Mouse (Mus musculus): ENCODE results near the gene Pde10a. TPM values are rescaled to one million over a fixed set of nuclear protein-coding genes. Genes with fewer than 3 reads are reported as not detected.

Gene Pde10a
- 26.2 and 28.3 TPM in 2 replicates for polyA plus RNA-seq (2012; rRNA removed)

- H3K36me3 ChIP-seq (ENCODE audit: control insufficient read depth, insufficient read depth, low read length), result no peaks in the 10 kb centered on the region
- H3K4me1 ChIP-seq (ENCODE audit: control insufficient read depth, insufficient read depth, low read length), result peaks cover 7% of the 10 kb centered on the region
- no peak within 1 kb of the TSS for H3K27ac ChIP-seq (ENCODE audit: control insufficient read depth, insufficient read depth, low read depth, low read length)
- TF ChIP-seq CTCF (IDR thresholded peaks at IDR 0.05; ENCODE audit: control insufficient read depth, insufficient read depth, insufficient replicate concordance, low read depth, low read length), result no peak
- no peak for TF ChIP-seq POLR2A (IDR thresholded peaks at IDR 0.05; ENCODE audit: control insufficient read depth, low read depth, low read length)
- H3K4me3 ChIP-seq (ENCODE audit: control insufficient read depth, low read depth, low read length), result peak within 1 kb of the TSS; percentile 17
- no peaks in the 10 kb centered on the region for H3K27me3 ChIP-seq (ENCODE audit: control insufficient read depth, insufficient read depth, low read length)
These were observed at the start of gene Pde10a for GRCm38 (mm10) chr17:8525225-8525721. Gene Pde10a, plus strand, starts transcription at chr17:8525372.

- Histone ChIP-seq H3K4me3 (ENCODE audit: control insufficient read depth, low read depth, low read length) (no peak overlapping the region), H3K27ac (ENCODE audit: control insufficient read depth, insufficient read depth, low read depth, low read length) (no peak overlapping the region), H3K4me1 (ENCODE audit: control insufficient read depth, insufficient read depth, low read length) (no peaks in the 10 kb centered on the region), H3K27me3 (ENCODE audit: control insufficient read depth, insufficient read depth, low read length) (no peaks in the 10 kb centered on the region), H3K36me3 (ENCODE audit: control insufficient read depth, insufficient read depth, low read length) (no peaks in the 10 kb centered on the region)
- TF ChIP-seq CTCF (IDR thresholded peaks at IDR 0.05; ENCODE audit: control insufficient read depth, insufficient read depth, insufficient replicate concordance, low read depth, low read length), result no peak
These were observed 46.6 kb upstream of the Pde10a start for GRCm38 (mm10) chr17:8478554-8478953.

GRCm38 (mm10) chr17:8479493-8480128, 45.6 kb upstream of the Pde10a start:
- H3K36me3 ChIP-seq (ENCODE audit: control insufficient read depth, insufficient read depth, low read length), result no peaks in the 10 kb centered on the region
- no peaks in the 10 kb centered on the region for H3K4me1 ChIP-seq (ENCODE audit: control insufficient read depth, insufficient read depth, low read length)
- H3K27me3 ChIP-seq (ENCODE audit: control insufficient read depth, insufficient read depth, low read length), result no peaks in the 10 kb centered on the region
- H3K27ac ChIP-seq (ENCODE audit: control insufficient read depth, insufficient read depth, low read depth, low read length), result no peak overlapping the region
- no peak overlapping the region for H3K4me3 ChIP-seq (ENCODE audit: control insufficient read depth, low read depth, low read length)
- TF ChIP-seq CTCF (IDR thresholded peaks at IDR 0.05; ENCODE audit: control insufficient read depth, insufficient read depth, insufficient replicate concordance, low read depth, low read length) (no peak), POLR2A (IDR thresholded peaks at IDR 0.05; ENCODE audit: control insufficient read depth, low read depth, low read length) (no peak)

- Histone ChIP-seq H3K27ac (ENCODE audit: control insufficient read depth, insufficient read depth, low read depth, low read length) (no peak overlapping the region), H3K4me1 (ENCODE audit: control insufficient read depth, insufficient read depth, low read length) (no peaks in the 10 kb centered on the region), H3K4me3 (ENCODE audit: control insufficient read depth, low read depth, low read length) (no peak overlapping the region), H3K27me3 (ENCODE audit: control insufficient read depth, insufficient read depth, low read length) (no peaks in the 10 kb centered on the region), H3K36me3 (ENCODE audit: control insufficient read depth, insufficient read depth, low read length) (no peaks in the 10 kb centered on the region)
- no peak for TF ChIP-seq POLR2A (IDR thresholded peaks at IDR 0.05; ENCODE audit: control insufficient read depth, low read depth, low read length)
- no peak for TF ChIP-seq CTCF (IDR thresholded peaks at IDR 0.05; ENCODE audit: control insufficient read depth, insufficient read depth, insufficient replicate concordance, low read depth, low read length)
These were observed 43.4 kb upstream of the Pde10a start for GRCm38 (mm10) chr17:8481797-8482196.

DNA sequence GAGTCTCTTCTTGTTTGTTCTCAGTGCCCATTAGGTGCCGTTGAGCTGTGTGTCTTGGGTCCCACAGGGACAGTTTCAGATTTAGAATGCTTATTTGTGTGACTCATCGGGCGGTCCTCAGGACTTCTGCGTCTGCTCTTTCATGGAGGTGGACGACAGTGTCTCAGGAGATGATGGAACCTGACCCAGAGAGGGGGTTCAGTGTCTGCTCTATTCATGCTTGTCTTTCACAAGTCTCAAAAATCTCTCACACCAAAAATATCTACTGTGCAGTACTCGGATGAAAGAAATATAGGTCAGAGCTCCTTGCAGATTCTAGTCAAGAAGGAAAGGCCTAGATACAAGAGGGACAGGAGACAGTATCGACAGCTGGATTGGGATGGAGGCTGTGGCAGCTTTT, 42.3 kb upstream of the Pde10a start:
- TF ChIP-seq CTCF (IDR thresholded peaks at IDR 0.05; ENCODE audit: control insufficient read depth, insufficient read depth, insufficient replicate concordance, low read depth, low read length) (no peak), POLR2A (IDR thresholded peaks at IDR 0.05; ENCODE audit: control insufficient read depth, low read depth, low read length) (no peak)
- H3K27ac ChIP-seq (ENCODE audit: control insufficient read depth, insufficient read depth, low read depth, low read length), result no peak overlapping the region
- H3K36me3 ChIP-seq (ENCODE audit: control insufficient read depth, insufficient read depth, low read length), result no peaks in the 10 kb centered on the region
- no peaks in the 10 kb centered on the region for H3K27me3 ChIP-seq (ENCODE audit: control insufficient read depth, insufficient read depth, low read length)
- H3K4me3 ChIP-seq (ENCODE audit: control insufficient read depth, low read depth, low read length), result no peak overlapping the region
- peaks cover 2% of the 10 kb centered on the region; the same call in 1 of the 2 replicates for H3K4me1 ChIP-seq (ENCODE audit: control insufficient read depth, insufficient read depth, low read length)

DNA sequence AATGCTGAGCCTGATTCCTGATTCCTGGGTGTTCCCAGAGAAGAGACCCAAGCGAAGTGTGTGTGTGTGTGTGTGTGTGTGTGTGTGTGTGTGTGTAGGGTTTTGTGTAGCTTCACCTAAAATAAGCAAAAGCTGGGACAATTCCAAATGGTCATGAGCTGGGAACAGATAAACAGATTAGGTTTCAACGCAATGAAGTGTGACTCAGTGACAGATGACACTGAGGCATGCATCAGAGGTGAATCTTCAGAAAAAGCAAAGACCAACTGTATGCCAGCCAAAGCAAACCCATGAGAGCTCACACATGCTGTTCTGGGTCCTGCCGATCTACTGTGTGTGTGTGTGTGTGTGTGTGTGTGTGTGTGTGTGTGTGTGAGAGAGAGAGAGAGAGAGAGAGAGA, 40.9 kb upstream of the Pde10a start:
- no peak overlapping the region for H3K27ac ChIP-seq (ENCODE audit: control insufficient read depth, insufficient read depth, low read depth, low read length)
- H3K4me1 ChIP-seq (ENCODE audit: control insufficient read depth, insufficient read depth, low read length), result peaks cover 6% of the 10 kb centered on the region; the same call in 1 of the 2 replicates
- H3K4me3 ChIP-seq (ENCODE audit: control insufficient read depth, low read depth, low read length), result no peak overlapping the region
- no peaks in the 10 kb centered on the region for H3K36me3 ChIP-seq (ENCODE audit: control insufficient read depth, insufficient read depth, low read length)
- no peak for TF ChIP-seq CTCF (IDR thresholded peaks at IDR 0.05; ENCODE audit: control insufficient read depth, insufficient read depth, insufficient replicate concordance, low read depth, low read length)
- TF ChIP-seq POLR2A (IDR thresholded peaks at IDR 0.05; ENCODE audit: control insufficient read depth, low read depth, low read length), result no peak
- no peaks in the 10 kb centered on the region for H3K27me3 ChIP-seq (ENCODE audit: control insufficient read depth, insufficient read depth, low read length)

- Histone ChIP-seq H3K36me3 (ENCODE audit: control insufficient read depth, insufficient read depth, low read length) (no peaks in the 10 kb centered on the region), H3K27ac (ENCODE audit: control insufficient read depth, insufficient read depth, low read depth, low read length) (no peak overlapping the region), H3K4me1 (ENCODE audit: control insufficient read depth, insufficient read depth, low read length) (peaks cover 6% of the 10 kb centered on the region; the same call in 1 of the 2 replicates), H3K27me3 (ENCODE audit: control insufficient read depth, insufficient read depth, low read length) (no peaks in the 10 kb centered on the region), H3K4me3 (ENCODE audit: control insufficient read depth, low read depth, low read length) (no peak overlapping the region)
- no peak for TF ChIP-seq POLR2A (IDR thresholded peaks at IDR 0.05; ENCODE audit: control insufficient read depth, low read depth, low read length)
- TF ChIP-seq CTCF (IDR thresholded peaks at IDR 0.05; ENCODE audit: control insufficient read depth, insufficient read depth, insufficient replicate concordance, low read depth, low read length), result no peak
These were observed 40.0 kb upstream of the Pde10a start for GRCm38 (mm10) chr17:8485146-8485545.
